Mouse (Mus musculus) adrenal gland, postnatal 25 days (tissue): ENCODE data around the gene Hspa1l. TPM values are rescaled to one million over a fixed set of nuclear protein-coding genes. Genes with fewer than 3 reads are reported as not detected.

Source experiments
- DNase-seq: peaks from one replicate; pipeline ENCODE4 v3.0.0; 2021; ENCODE audit warnings: mixed read lengths
- total RNA-seq: library from RNA; stranded (reverse); gene quantifications from 2 replicates; pipeline ENCODE4 v1.2.3, GENCODE M21; 2021

The Hspa1l gene
- total RNA-seq, 1 experiment from 2014 or later = 0.27 TPM

- no peak for DNase-seq
These were observed 55.0 kb downstream of the Hspa1l start, which contains the start of gene Sapcd1 for GRCm38 (mm10) chr17:35027277-35028068. Gene Sapcd1, minus strand, starts transcription at chr17:35028016.

DNA sequence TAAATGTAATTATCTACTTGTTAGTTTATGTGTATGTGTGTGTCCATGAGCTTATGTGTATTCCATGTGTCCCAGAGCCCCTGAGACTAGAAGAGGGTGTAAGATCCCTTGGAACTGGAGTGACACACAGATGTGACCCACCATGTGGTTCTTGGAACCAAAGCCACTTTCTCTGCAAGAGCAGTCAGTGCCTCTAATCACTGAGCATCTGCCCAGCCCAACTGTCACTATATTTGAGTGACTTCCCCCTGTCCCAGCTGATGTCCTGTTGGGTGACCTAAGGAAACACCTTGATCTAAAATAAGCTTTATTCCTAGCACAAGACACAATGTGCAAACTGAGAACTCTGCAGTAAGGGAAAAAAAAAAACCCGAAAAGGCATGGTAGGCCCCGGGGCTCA lies 55.8 kb downstream of the Hspa1l start:
- no peak for DNase-seq

Other genes starting within 250 kb of the Hspa1l start
- gene C4b, start 228.8 kb upstream of the Hspa1l start, total RNA-seq = 134 and 138 TPM in 2 replicates
- gene Cyp21a1, start 168.1 kb upstream of the Hspa1l start, total RNA-seq = 6,026 and 7,512 TPM in 2 replicates
- 45.1 and 45.5 TPM in 2 replicates for gene Stk19, start 135.8 kb upstream of the Hspa1l start, total RNA-seq
- 54.8 and 65.0 TPM in 2 replicates for gene Dxo, start 135.7 kb upstream of the Hspa1l start, total RNA-seq
- gene Skiv2l, start 122.5 kb upstream of the Hspa1l start, total RNA-seq = 69.2 and 79.3 TPM in 2 replicates
- gene Nelfe, start 122.3 kb upstream of the Hspa1l start, total RNA-seq = 57.9 and 61.6 TPM in 2 replicates
- gene Cfb, start 110.2 kb upstream of the Hspa1l start, total RNA-seq = 6.5 and 18.6 TPM in 2 replicates
- gene Zbtb12, start 93.2 kb upstream of the Hspa1l start, total RNA-seq = 15.0 and 22.5 TPM in 2 replicates
- gene Gm20547, start 90.7 kb upstream of the Hspa1l start, total RNA-seq = not detected in 2 replicates
- gene C2, start 74.4 kb upstream of the Hspa1l start, total RNA-seq = 71.7 and 86.4 TPM in 2 replicates
- 158 and 186 TPM in 2 replicates for gene Ehmt2, start 74.2 kb upstream of the Hspa1l start, total RNA-seq
- gene Slc44a4, start 58.2 kb upstream of the Hspa1l start, total RNA-seq = 1.7 and 2.4 TPM in 2 replicates
- gene Neu1, start 41.5 kb upstream of the Hspa1l start, total RNA-seq = 26.1 and 27.6 TPM in 2 replicates
- gene Hspa1b, start 13.5 kb upstream of the Hspa1l start, total RNA-seq = 29.0 and 79.3 TPM in 2 replicates
- not detected in 2 replicates for gene Gm20481, start 2.8 kb upstream of the Hspa1l start, total RNA-seq
- gene Hspa1a, start 547 bp upstream of the Hspa1l start, total RNA-seq = 18.9 and 33.6 TPM in 2 replicates
- 39.6 and 51.2 TPM in 2 replicates for gene Lsm2, start 9.2 kb downstream of the Hspa1l start, total RNA-seq
- gene Vars, start 28.3 kb downstream of the Hspa1l start, total RNA-seq = 62.4 and 64.8 TPM in 2 replicates
- 0.57 and 0.97 TPM in 2 replicates for gene Vwa7, start 43.9 kb downstream of the Hspa1l start, total RNA-seq
- 0.61 TPM in 1 of 2 replicates, not detected in the other for gene Sapcd1, start 55.3 kb downstream of the Hspa1l start, total RNA-seq
- 1.3 and 1.6 TPM in 2 replicates for gene Msh5, start 74.0 kb downstream of the Hspa1l start, total RNA-seq
- 79.7 and 90.5 TPM in 2 replicates for gene Clic1, start 77.3 kb downstream of the Hspa1l start, total RNA-seq
- 14.2 and 17.8 TPM in 2 replicates for gene Ddah2, start 86.3 kb downstream of the Hspa1l start, total RNA-seq
- not detected in 2 replicates for gene Ly6g6c, start 92.7 kb downstream of the Hspa1l start, total RNA-seq
- 0.24 TPM in 1 of 2 replicates, not detected in the other for gene Mpig6b, start 93.5 kb downstream of the Hspa1l start, total RNA-seq
- not detected in 2 replicates for gene Ly6g6e, start 104.2 kb downstream of the Hspa1l start, total RNA-seq
- gene Ly6g6d, start 105.4 kb downstream of the Hspa1l start, total RNA-seq = 1.5 and 2.0 TPM in 2 replicates
- gene Ly6g6f, start 112.9 kb downstream of the Hspa1l start, total RNA-seq = not detected in 2 replicates
- 67.1 and 84.9 TPM in 2 replicates for gene Abhd16a, start 116.6 kb downstream of the Hspa1l start, total RNA-seq
- gene Ly6g5c, start 135.6 kb downstream of the Hspa1l start, total RNA-seq = not detected in 2 replicates
- 0.30 and 0.81 TPM in 2 replicates for gene Ly6g5b, start 142.7 kb downstream of the Hspa1l start, total RNA-seq
- 19.0 and 19.4 TPM in 2 replicates for gene Gpank1, start 148.8 kb downstream of the Hspa1l start, total RNA-seq
- 201 and 272 TPM in 2 replicates for gene Csnk2b, start 149.3 kb downstream of the Hspa1l start, total RNA-seq
- 23.0 and 29.7 TPM in 2 replicates for gene D17H6S53E, start 153.7 kb downstream of the Hspa1l start, total RNA-seq
- 2.9 TPM in 1 of 2 replicates, not detected in the other for gene Apom, start 159.3 kb downstream of the Hspa1l start, total RNA-seq
- 403 and 461 TPM in 2 replicates for gene Bag6, start 162.5 kb downstream of the Hspa1l start, total RNA-seq
- 268 and 310 TPM in 2 replicates for gene Prrc2a, start 192.2 kb downstream of the Hspa1l start, total RNA-seq
- gene Aif1, start 203.4 kb downstream of the Hspa1l start, total RNA-seq = 2.3 and 3.0 TPM in 2 replicates
- gene Lst1, start 215.7 kb downstream of the Hspa1l start, total RNA-seq = 5.2 TPM in 1 of 2 replicates, not detected in the other
- 2.8 and 8.5 TPM in 2 replicates for gene Ltb, start 221.7 kb downstream of the Hspa1l start, total RNA-seq
- gene Tnf, start 229.3 kb downstream of the Hspa1l start, total RNA-seq = 0.58 and 0.76 TPM in 2 replicates
- 0.30 TPM in 1 of 2 replicates, not detected in the other for gene Lta, start 232.6 kb downstream of the Hspa1l start, total RNA-seq
- gene Gm16181, start 248.1 kb downstream of the Hspa1l start, total RNA-seq = not detected in 2 replicates